Mouse (Mus musculus) small intestine, adult 2 months (tissue): ENCODE measurements around the gene Prok1. TPM values are rescaled to one million over a fixed set of nuclear protein-coding genes. Genes with fewer than 3 reads are reported as not detected.

Source experiments
- H3K27ac ChIP-seq: fragments of 200-500 bp; 2 replicates; pipeline ENCODE4 v1.5.1; 2012; ENCODE audit warnings: low read depth, low read length, control low read depth, inconsistent platforms; ENCODE audit not compliant: insufficient read depth
- H3K27me3 ChIP-seq: fragments of 200-500 bp; 2 replicates; pipeline ENCODE4 v1.6.1; 2012; ENCODE audit warnings: mild to moderate bottlenecking, moderate library complexity, low read length, inconsistent platforms; ENCODE audit not compliant: control insufficient read depth, insufficient read depth
- H3K36me3 ChIP-seq: fragments of 200-500 bp; 2 replicates; pipeline ENCODE4 v1.6.1; 2012; ENCODE audit warnings: mild to moderate bottlenecking, low read length, control low read depth, inconsistent platforms; ENCODE audit not compliant: control insufficient read depth, insufficient read depth
- H3K4me1 ChIP-seq: fragments of 200-500 bp; 2 replicates; pipeline ENCODE4 v1.6.1; 2012; ENCODE audit warnings: low read length, inconsistent platforms, mixed read lengths; ENCODE audit not compliant: control insufficient read depth, insufficient read depth, insufficient read length
- H3K4me3 ChIP-seq: fragments of 200-500 bp; 2 replicates; pipeline ENCODE4 v1.5.1; 2012; ENCODE audit warnings: low read depth, mild to moderate bottlenecking, control low read depth, inconsistent platforms, low read length, moderate library complexity
- CTCF ChIP-seq: fragments of 200-500 bp; IDR thresholded peaks from 2 replicates; pipeline ENCODE4 v1.5.1; 2012; ENCODE audit warnings: low read depth, mild to moderate bottlenecking, control low read depth, inconsistent platforms, low read length, moderate library complexity, mixed read lengths; ENCODE audit not compliant: insufficient replicate concordance, insufficient read length; ENCODE audit errors: extremely low read depth
- POLR2A ChIP-seq: fragments of 200-500 bp; IDR thresholded peaks from 2 replicates; pipeline ENCODE4 v1.6.1; 2012; ENCODE audit warnings: low read depth, mild to moderate bottlenecking, control low read depth, inconsistent platforms, low read length, moderate library complexity
- WGBS: fragments of 180-500 bp; shearing (Covaris S2); methylation state at CpG from one replicate; pipeline ENCODE4 v1.1.7; 2018; 5-methylcytosine and 5-hydroxymethylcytosine counted together
- polyA plus RNA-seq: library from polyadenylated mRNA; depleted of rRNA; stranded (reverse); fragments of >200 nt; gene quantifications from 2 replicates; pipeline ENCODE4 v1.2.3, GENCODE M21; 2012

Gene Prok1
- polyA plus RNA-seq, 1 experiment, result not detected

DNA sequence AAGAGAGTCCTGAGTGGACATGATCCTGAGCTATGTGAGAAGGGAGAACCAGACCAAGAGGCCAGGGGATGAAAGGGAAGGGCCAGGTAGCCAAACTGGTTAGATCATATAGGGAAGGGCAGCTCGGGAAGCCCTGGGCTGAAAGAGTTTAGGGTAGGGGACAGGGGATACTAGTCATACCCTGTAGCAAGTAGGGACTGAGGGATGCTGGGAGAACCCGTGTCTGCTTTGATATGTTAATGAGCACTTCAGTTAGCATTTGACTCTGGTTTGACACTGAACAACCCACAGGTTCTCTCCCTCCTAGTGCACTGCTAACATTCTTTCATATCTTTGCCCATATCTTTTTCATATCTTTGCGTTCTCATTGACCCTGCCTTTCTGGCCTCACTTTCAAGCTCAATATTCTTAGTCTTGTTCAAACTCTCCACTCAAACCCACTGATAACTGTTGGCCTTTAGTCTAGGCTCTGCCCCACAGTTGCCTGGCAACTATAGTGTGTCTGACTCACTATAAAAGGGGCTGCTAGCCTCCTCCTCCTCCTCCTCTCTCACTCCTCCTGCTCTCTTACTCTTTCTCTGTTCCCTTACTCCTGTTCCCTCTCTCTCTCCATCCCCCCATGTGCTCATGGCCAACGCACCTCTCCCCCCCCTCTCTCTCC is 32.9 kb downstream of the Prok1 start:
- Histone ChIP-seq H3K27me3 (no peaks in the 10 kb centered on the region), H3K36me3 (no peaks in the 10 kb centered on the region), H3K4me1 (peaks cover 3% of the 10 kb centered on the region; the same call in 1 of the 2 replicates), H3K4me3 (no peak overlapping the region), H3K27ac (no peak overlapping the region)
- WGBS, result 21% methylated on average over 4 of the region's 4 CpGs
- no peak for TF ChIP-seq POLR2A
- no peak for TF ChIP-seq CTCF

GRCm38 (mm10) chr3:107205994-107206393 is 33.5 kb downstream of the Prok1 start:
- Histone ChIP-seq H3K4me1 (peaks cover 3% of the 10 kb centered on the region; the same call in 1 of the 2 replicates), H3K36me3 (no peaks in the 10 kb centered on the region), H3K4me3 (no peak overlapping the region), H3K27me3 (no peaks in the 10 kb centered on the region), H3K27ac (no peak overlapping the region)
- peak; percentile 88; the same call in 1 of the 2 replicates for TF ChIP-seq CTCF
- no peak for TF ChIP-seq POLR2A
- 4% methylated on average over 4 of the region's 4 CpGs for WGBS

GRCm38 (mm10) chr3:107205170-107205569 is 34.3 kb downstream of the Prok1 start:
- TF ChIP-seq CTCF, result no peak
- no peak for TF ChIP-seq POLR2A
- Histone ChIP-seq H3K27ac (no peak overlapping the region), H3K4me1 (peaks cover 3% of the 10 kb centered on the region; the same call in 1 of the 2 replicates), H3K36me3 (no peaks in the 10 kb centered on the region), H3K27me3 (no peaks in the 10 kb centered on the region), H3K4me3 (no peak overlapping the region)

GRCm38 (mm10) chr3:107204413-107204812 is 35.1 kb downstream of the Prok1 start:
- TF ChIP-seq CTCF (no peak), POLR2A (no peak)
- WGBS, result 84% methylated on average over 3 of the region's 3 CpGs
- no peak overlapping the region for H3K4me3 ChIP-seq
- peaks cover 3% of the 10 kb centered on the region; the same call in 1 of the 2 replicates for H3K4me1 ChIP-seq
- H3K36me3 ChIP-seq, result no peaks in the 10 kb centered on the region
- H3K27ac ChIP-seq, result no peak overlapping the region
- no peaks in the 10 kb centered on the region for H3K27me3 ChIP-seq

- TF ChIP-seq CTCF, result no peak
- TF ChIP-seq POLR2A, result no peak
- H3K36me3 ChIP-seq, result no peaks in the 10 kb centered on the region
- no peak overlapping the region for H3K27ac ChIP-seq
- no peak overlapping the region for H3K4me3 ChIP-seq
- peaks cover 3% of the 10 kb centered on the region; the same call in 1 of the 2 replicates for H3K4me1 ChIP-seq
- H3K27me3 ChIP-seq, result no peaks in the 10 kb centered on the region
- 51% methylated on average over 9 of the region's 9 CpGs for WGBS
Measured at GRCm38 (mm10) chr3:107201310-107202180, 38.0 kb downstream of the Prok1 start.

DNA sequence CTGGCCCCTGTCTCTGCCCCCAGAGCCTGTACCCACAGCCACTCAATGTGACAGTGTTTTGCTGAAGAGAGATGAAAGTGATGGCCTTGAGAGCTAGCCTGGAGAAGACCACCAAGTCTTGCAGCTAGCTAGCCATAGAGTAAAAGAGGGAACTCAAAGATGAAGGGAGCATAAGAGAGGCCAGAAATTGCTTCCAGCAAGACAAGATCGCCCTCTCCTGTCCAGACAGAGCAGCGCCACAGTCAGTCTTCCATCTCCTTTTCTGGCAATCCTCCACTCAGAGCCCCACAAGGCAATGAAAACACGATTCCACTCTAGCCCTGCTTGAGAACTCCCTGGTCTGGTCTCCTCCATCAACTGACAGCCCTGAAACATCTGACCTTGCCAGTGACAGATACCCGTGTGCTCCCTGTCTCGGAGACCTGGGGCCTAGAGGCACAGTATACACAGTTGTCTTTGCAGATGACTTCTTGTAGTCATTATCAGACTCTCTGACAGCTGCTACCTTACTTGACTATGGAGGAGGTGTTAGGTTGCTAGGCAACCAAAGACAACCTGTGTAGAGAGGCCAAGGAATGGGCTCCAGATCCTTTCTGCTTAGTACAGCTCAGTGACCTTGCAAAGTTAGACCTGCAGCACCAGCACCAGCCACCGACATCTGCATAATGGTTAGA is 51.1 kb downstream of the Prok1 start:
- H3K4me1 ChIP-seq, result no peaks in the 10 kb centered on the region
- H3K27me3 ChIP-seq, result no peaks in the 10 kb centered on the region
- WGBS, result 31% methylated on average over 6 of the region's 6 CpGs
- TF ChIP-seq POLR2A (no peak), CTCF (peak; percentile 39; the same call in 1 of the 2 replicates)
- no peaks in the 10 kb centered on the region for H3K36me3 ChIP-seq
- H3K27ac ChIP-seq, result no peak overlapping the region
- no peak overlapping the region for H3K4me3 ChIP-seq

- WGBS, result 78% methylated on average over 4 of the region's 4 CpGs
- Histone ChIP-seq H3K27ac (no peak overlapping the region), H3K4me3 (no peak overlapping the region), H3K36me3 (no peaks in the 10 kb centered on the region), H3K27me3 (no peaks in the 10 kb centered on the region), H3K4me1 (no peaks in the 10 kb centered on the region)
- TF ChIP-seq CTCF (no peak), POLR2A (no peak)
Measured at GRCm38 (mm10) chr3:107187022-107187421, 52.5 kb downstream of the Prok1 start.
